Mouse (Mus musculus): Measurements from ENCODE around the gene Trrap.
"Not testable (repeated sequence)": the region's sequence is repeated elsewhere in the genome, so short reads cannot be mapped to it uniquely, and the experiment has no call there.

Gene Trrap

GRCm38 (mm10) chr5:144767106-144767798, at the start of gene Trrap:
Gene Trrap (plus strand): TSS chr5:144767732.
- DNase-seq (ENCODE audit: low read depth, low spot score): not testable (repeated sequence)

- no peak for DNase-seq (ENCODE audit: low read depth, low spot score)
Measured at GRCm38 (mm10) chr5:144719781-144720180, 47.8 kb upstream of the Trrap start.

- no peak for DNase-seq (ENCODE audit: low read depth, low spot score)
Measured at GRCm38 (mm10) chr5:144720281-144720680, 47.3 kb upstream of the Trrap start.

- DNase-seq (ENCODE audit: low read depth, low spot score): no peak
Measured at GRCm38 (mm10) chr5:144724926-144725325, 42.6 kb upstream of the Trrap start.

- DNase-seq (ENCODE audit: low read depth, low spot score): no peak
Measured at GRCm38 (mm10) chr5:144725554-144725953, 42.0 kb upstream of the Trrap start.

- no peak for DNase-seq (ENCODE audit: low read depth, low spot score)
Measured at GRCm38 (mm10) chr5:144727119-144727518, 40.4 kb upstream of the Trrap start.

GRCm38 (mm10) chr5:144728237-144728636, 39.3 kb upstream of the Trrap start:
- no peak for DNase-seq (ENCODE audit: low read depth, low spot score)

GRCm38 (mm10) chr5:144729216-144729615, 38.3 kb upstream of the Trrap start:
- DNase-seq (ENCODE audit: low read depth, low spot score): no peak

- DNase-seq (ENCODE audit: low read depth, low spot score): peak; percentile 15
Measured at GRCm38 (mm10) chr5:144733953-144734352, 33.6 kb upstream of the Trrap start.

- peak; percentile 13 for DNase-seq (ENCODE audit: low read depth, low spot score)
Measured at GRCm38 (mm10) chr5:144734949-144735348, 32.6 kb upstream of the Trrap start.

GRCm38 (mm10) chr5:144737101-144737500, 30.4 kb upstream of the Trrap start:
- no peak for DNase-seq (ENCODE audit: low read depth, low spot score)

GRCm38 (mm10) chr5:144752432-144752831, 15.1 kb upstream of the Trrap start:
- DNase-seq (ENCODE audit: low read depth, low spot score): no peak

- no peak for DNase-seq (ENCODE audit: low read depth, low spot score)
Measured at GRCm38 (mm10) chr5:144753041-144753440, 14.5 kb upstream of the Trrap start.

GRCm38 (mm10) chr5:144755191-144755590, 12.3 kb upstream of the Trrap start:
- DNase-seq (ENCODE audit: low read depth, low spot score): no peak

GRCm38 (mm10) chr5:144757402-144757801, 10.1 kb upstream of the Trrap start:
- DNase-seq (ENCODE audit: low read depth, low spot score): no peak

GRCm38 (mm10) chr5:144758422-144758821, 9.1 kb upstream of the Trrap start:
- DNase-seq (ENCODE audit: low read depth, low spot score): no peak

- DNase-seq (ENCODE audit: low read depth, low spot score): no peak
Measured at GRCm38 (mm10) chr5:144761161-144761868, 6.2 kb upstream of the Trrap start, which contains the start of gene Tmem130. Gene Tmem130 (minus strand): TSS chr5:144761818.

- no peak for DNase-seq (ENCODE audit: low read depth, low spot score)
Measured at GRCm38 (mm10) chr5:144766026-144766425, 1.5 kb upstream of the Trrap start.

GRCm38 (mm10) chr5:144766646-144767045, 886 bp upstream of the Trrap start:
- DNase-seq (ENCODE audit: low read depth, low spot score): no peak

- peak; percentile 86 for DNase-seq (ENCODE audit: low read depth, low spot score)
Measured at GRCm38 (mm10) chr5:144767911-144768841, 644 bp downstream of the Trrap start.

- no peak for DNase-seq (ENCODE audit: low read depth, low spot score)
Measured at GRCm38 (mm10) chr5:144769067-144769482, 1.5 kb downstream of the Trrap start.

- no peak for DNase-seq (ENCODE audit: low read depth, low spot score)
Measured at GRCm38 (mm10) chr5:144773231-144773630, 5.7 kb downstream of the Trrap start.
